Mouse (Mus musculus) liver, adult 2 months (tissue): Measurements from ENCODE around the gene Slc25a44.
"Not testable (repeated sequence)": the region's sequence is repeated elsewhere in the genome, so short reads cannot be mapped to it uniquely, and the experiment has no call there.

ENCODE experiments used
- CTCF ChIP-seq: fragments of 200-500 bp; IDR thresholded peaks from 2 replicates; pipeline ENCODE4 v1.5.1; 2011; ENCODE audit warnings: low read depth, low read length, control low read depth
- POLR2A ChIP-seq: fragments of 200-500 bp; IDR thresholded peaks from 2 replicates; pipeline ENCODE4 v1.6.1; 2011; ENCODE audit warnings: low read length, control low read depth; ENCODE audit not compliant: insufficient read depth; ENCODE audit errors: extremely low read depth

- not testable (repeated sequence) for TF ChIP-seq CTCF, POLR2A
Observed at GRCm38 (mm10) chr3:88366830-88367428, 58.0 kb downstream of the Slc25a44 start.
